Mouse (Mus musculus) frontal cortex, adult (tissue): Measurements from ENCODE around the gene Brd3os.
A peak's percentile ranks its signal among the peaks of the same experiment; 100 is the strongest.

Source experiments
- ATAC-seq: cut with Nextera tagmentation; 2 replicates; pipeline ENCODE4 v1.9.2; 2017; ENCODE audit warnings: mild to moderate bottlenecking, moderate library complexity, mixed read lengths; ENCODE audit not compliant: low TSS enrichment

Gene Brd3os

GRCm38 (mm10) chr2:27421293-27422068 is 20.6 kb upstream of the Brd3os start:
- no peak for ATAC-seq

GRCm38 (mm10) chr2:27423596-27423995 is 18.5 kb upstream of the Brd3os start:
- ATAC-seq: no peak

GRCm38 (mm10) chr2:27425161-27425611 is 16.9 kb upstream of the Brd3os start:
- no peak for ATAC-seq

GRCm38 (mm10) chr2:27425751-27426405 is 16.2 kb upstream of the Brd3os start:
- ATAC-seq: no peak

- no peak for ATAC-seq
Observed at GRCm38 (mm10) chr2:27426406-27426854, 15.7 kb upstream of the Brd3os start.

GRCm38 (mm10) chr2:27426855-27427457 is 15.2 kb upstream of the Brd3os start, which contains the start of gene Vav2:
TSS of gene Vav2 (minus strand) at chr2:27427033.
- peak; percentile 29 for ATAC-seq

GRCm38 (mm10) chr2:27428071-27428470 is 14.1 kb upstream of the Brd3os start:
- peak; percentile 63 for ATAC-seq

- ATAC-seq: peak; percentile 69
Observed at GRCm38 (mm10) chr2:27430621-27431020, 11.5 kb upstream of the Brd3os start.

- ATAC-seq: no peak
Observed at GRCm38 (mm10) chr2:27432599-27432998, 9.5 kb upstream of the Brd3os start.

- ATAC-seq: no peak
Observed at GRCm38 (mm10) chr2:27437876-27438275, 4.2 kb upstream of the Brd3os start.

- ATAC-seq: no peak
Observed at GRCm38 (mm10) chr2:27438281-27438680, 3.8 kb upstream of the Brd3os start.

GRCm38 (mm10) chr2:27442708-27443449 is 755 bp downstream of the Brd3os start:
- peak; percentile 28 for ATAC-seq

GRCm38 (mm10) chr2:27443450-27443708 is 1.3 kb downstream of the Brd3os start:
- ATAC-seq: no peak

GRCm38 (mm10) chr2:27445910-27446309 is 3.8 kb downstream of the Brd3os start:
- no peak for ATAC-seq

- ATAC-seq: no peak
Observed at GRCm38 (mm10) chr2:27446812-27447211, 4.7 kb downstream of the Brd3os start.

GRCm38 (mm10) chr2:27447782-27448181 is 5.7 kb downstream of the Brd3os start:
- ATAC-seq: no peak

GRCm38 (mm10) chr2:27450226-27450625 is 8.1 kb downstream of the Brd3os start:
- peak; percentile 76; the same call in 1 of the 2 replicates for ATAC-seq

GRCm38 (mm10) chr2:27459735-27460134 is 17.6 kb downstream of the Brd3os start:
- ATAC-seq: no peak

GRCm38 (mm10) chr2:27460163-27460562 is 18.0 kb downstream of the Brd3os start:
- no peak for ATAC-seq

- ATAC-seq: no peak
Observed at GRCm38 (mm10) chr2:27460651-27461050, 18.5 kb downstream of the Brd3os start.

GRCm38 (mm10) chr2:27461881-27462660 is 19.9 kb downstream of the Brd3os start:
- ATAC-seq: no peak
